Mouse (Mus musculus) heart, adult 2 months (tissue): ENCODE results near the gene Myh14. TPM values are rescaled to one million over a fixed set of nuclear protein-coding genes. Genes with fewer than 3 reads are reported as not detected.

Experiments used
- DNase-seq, 2 experiments: peaks; one replicate each; pipeline ENCODE4 v3.0.0; 2021
- H3K27ac ChIP-seq: fragments of 200-600 bp; 2 replicates; pipeline ENCODE4 v1.8.1; 2022
- H3K27me3 ChIP-seq: fragments of 200-500 bp; 2 replicates; pipeline ENCODE4 v1.6.1; 2012; ENCODE audit warnings: mild to moderate bottlenecking, low read length, inconsistent platforms, mixed read lengths; ENCODE audit not compliant: control insufficient read depth, insufficient read depth
- H3K36me3 ChIP-seq: fragments of 200-500 bp; 2 replicates; pipeline ENCODE4 v1.6.1; 2012; ENCODE audit warnings: low read length, inconsistent platforms; ENCODE audit not compliant: control insufficient read depth, insufficient read depth
- H3K4me1 ChIP-seq: fragments of 200-500 bp; 2 replicates; pipeline ENCODE4 v1.6.1; 2011; ENCODE audit warnings: low read length; ENCODE audit not compliant: control insufficient read depth, insufficient read depth
- H3K4me3 ChIP-seq: fragments of 200-600 bp; 2 replicates; pipeline ENCODE4 v1.8.1; 2022
- H3K79me2 ChIP-seq: fragments of 200-500 bp; replicated peaks from 2 replicates; pipeline ENCODE4 v1.6.1; 2012; ENCODE audit warnings: mild to moderate bottlenecking, inconsistent platforms, low read length, moderate library complexity, mixed read lengths; ENCODE audit not compliant: control insufficient read depth, insufficient read depth
- H3K9ac ChIP-seq: fragments of 200-500 bp; 2 replicates; pipeline ENCODE4 v1.6.1; 2012; ENCODE audit warnings: low read depth, mild to moderate bottlenecking, control low read depth, inconsistent platforms, low read length, mixed read lengths
- CTCF ChIP-seq: fragments of 200-600 bp; IDR thresholded peaks from 2 replicates; pipeline ENCODE4 v1.8.1; 2022; ENCODE audit warnings: antibody characterized with exemption, mild to moderate bottlenecking, moderate library complexity
- EP300 ChIP-seq: fragments of 200-500 bp; IDR thresholded peaks from 2 replicates; pipeline ENCODE4 v1.6.1; 2011; ENCODE audit warnings: low read depth, low read length, control low read depth; ENCODE audit not compliant: insufficient read depth
- POLR2A ChIP-seq: fragments of 200-500 bp; IDR thresholded peaks from 2 replicates; pipeline ENCODE4 v1.6.1; 2011; ENCODE audit warnings: mild to moderate bottlenecking, low read depth, low read length, control low read depth; ENCODE audit not compliant: insufficient read depth
- WGBS: fragments of 180-500 bp; shearing (Covaris S2); methylation state at CpG from one replicate; pipeline ENCODE4 v1.1.7; 2018; 5-methylcytosine and 5-hydroxymethylcytosine counted together
- intact Hi-C: fragments of 180-260 bp; cut with DNase I; formaldehyde crosslinking; loops from one replicate; pipeline ENCODE4 v1.15.1; 2025
- polyA plus RNA-seq: library from polyadenylated mRNA; depleted of rRNA; stranded (reverse); fragments of >200 nt; gene quantifications from 2 replicates; pipeline ENCODE4 v1.2.3, GENCODE M21; 2012
- total RNA-seq, 2 experiments: library from RNA; stranded (reverse); gene quantifications; 2 replicates each; pipeline ENCODE4 v1.2.3; 2021

Myh14 gene
- total and polyA plus RNA-seq, 3 experiments: 23.1 to 96.6 (median 79.4) TPM

DNA sequence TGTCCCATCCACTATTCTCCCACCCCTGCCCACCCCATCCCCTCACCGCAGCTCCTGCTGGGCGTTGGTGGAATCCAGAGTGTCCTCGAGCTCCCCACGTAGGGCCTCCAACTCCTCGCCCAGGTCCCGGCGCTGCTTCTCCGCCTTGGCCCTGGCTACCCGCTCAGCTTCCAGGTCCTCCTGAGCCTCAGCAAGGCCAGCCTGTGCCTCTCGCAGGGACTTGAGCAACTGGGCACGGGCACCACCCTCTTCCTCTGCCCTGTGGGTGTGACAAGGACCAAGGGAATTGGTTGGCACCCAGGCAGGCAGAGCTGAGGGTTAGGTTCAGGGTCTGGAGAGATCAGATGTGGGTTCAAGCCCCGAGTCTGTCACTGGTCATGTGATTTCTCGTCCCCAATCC is 43.7 kb downstream of the Myh14 start:
- intact Hi-C loops: no loop called here
- H3K4me3 ChIP-seq: no peak overlapping the region
- H3K27ac ChIP-seq: no peak overlapping the region
- 77% methylated on average over 13 of the region's 13 CpGs for whole genome bisulfite sequencing
- DNase-seq: no peak
- no peak overlapping the region for H3K9ac ChIP-seq
- H3K36me3 ChIP-seq: no peaks in the 10 kb centered on the region
- no peaks in the 10 kb centered on the region for H3K79me2 ChIP-seq
- TF ChIP-seq EP300 (no peak), CTCF (no peak), POLR2A (no peak)
- H3K27me3 ChIP-seq: no peaks in the 10 kb centered on the region
- H3K4me1 ChIP-seq: no peaks in the 10 kb centered on the region

DNA sequence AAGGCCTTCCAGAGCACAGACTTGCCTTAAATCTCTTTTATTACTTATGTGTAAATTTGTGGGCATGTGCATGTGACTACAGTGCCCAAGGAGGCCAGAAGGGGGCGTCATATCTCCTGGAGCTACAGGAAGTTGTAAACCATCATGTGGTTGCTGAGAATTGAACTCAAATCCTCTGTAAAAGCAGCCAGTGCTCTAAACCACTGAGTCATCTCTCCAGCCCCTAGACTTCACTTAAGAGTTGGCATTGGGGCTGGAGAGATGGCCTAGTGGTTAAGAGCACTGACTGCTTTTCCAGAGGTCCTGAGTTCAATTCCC is 44.6 kb downstream of the Myh14 start:
- no peaks in the 10 kb centered on the region for H3K27me3 ChIP-seq
- H3K27ac ChIP-seq: no peak overlapping the region
- no peak overlapping the region for H3K9ac ChIP-seq
- H3K4me1 ChIP-seq: no peaks in the 10 kb centered on the region
- no peaks in the 10 kb centered on the region for H3K36me3 ChIP-seq
- H3K4me3 ChIP-seq: no peak overlapping the region
- no peaks in the 10 kb centered on the region for H3K79me2 ChIP-seq
- no peak for TF ChIP-seq POLR2A
- TF ChIP-seq CTCF: peak; percentile 7; the same call in 1 of the 2 replicates
- 41% methylated on average over 1 of the region's 1 CpGs for WGBS
- DNase-seq: no peak
- intact Hi-C loops: no loop called here

DNA sequence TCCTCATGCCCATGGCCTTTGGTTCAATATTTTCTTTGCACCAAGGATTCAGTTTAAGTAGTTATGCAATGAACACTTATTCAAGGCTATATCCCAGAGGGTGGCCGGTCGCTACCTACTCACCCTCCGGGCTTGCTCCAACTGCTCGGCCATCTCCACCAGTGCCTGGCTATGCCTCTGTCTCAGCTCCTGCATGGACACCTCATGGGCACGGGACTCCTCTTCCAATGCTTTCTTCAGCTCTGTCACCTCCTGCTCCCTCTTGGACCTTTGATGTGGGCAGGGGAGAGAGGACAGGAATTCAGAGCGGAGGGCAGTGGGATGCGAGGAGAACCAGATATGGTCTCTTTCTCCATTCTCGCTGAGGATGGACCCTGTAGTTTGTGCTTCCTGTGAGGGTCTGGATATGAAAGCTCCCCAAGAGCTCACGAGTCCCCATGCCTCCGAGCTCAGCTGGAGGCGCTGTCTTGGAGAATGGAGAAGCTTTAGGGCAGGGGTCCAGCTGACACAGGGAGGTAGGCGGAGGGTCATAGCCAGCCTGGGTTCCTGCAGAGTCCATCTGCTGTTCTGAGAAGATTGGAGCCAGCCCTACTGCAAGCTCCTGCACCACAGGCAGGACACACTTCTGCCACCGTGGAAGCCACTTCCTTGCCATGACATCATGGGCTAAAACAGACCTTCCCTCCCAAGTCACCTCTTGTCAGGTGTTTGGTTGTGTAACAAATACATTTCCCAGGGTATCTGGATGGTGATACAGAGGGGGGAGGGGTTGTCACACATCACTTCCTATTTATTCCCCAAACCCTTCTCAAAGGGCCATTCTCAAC is 45.2 kb downstream of the Myh14 start:
- Histone ChIP-seq H3K27ac (no peak overlapping the region), H3K4me1 (no peaks in the 10 kb centered on the region), H3K9ac (no peak overlapping the region), H3K79me2 (no peaks in the 10 kb centered on the region), H3K4me3 (no peak overlapping the region), H3K36me3 (no peaks in the 10 kb centered on the region), H3K27me3 (no peaks in the 10 kb centered on the region)
- no peak for TF ChIP-seq EP300
- TF ChIP-seq CTCF: no peak
- TF ChIP-seq POLR2A: no peak
- peak in 1 of 2 experiments; percentile 18 for DNase-seq
- intact Hi-C loops: no loop called here
- 82% methylated on average over 13 of the region's 13 CpGs for WGBS

GRCm38 (mm10) chr7:44624828-44625227 is 45.8 kb downstream of the Myh14 start:
- Histone ChIP-seq H3K9ac (no peak overlapping the region), H3K4me3 (no peak overlapping the region), H3K79me2 (no peaks in the 10 kb centered on the region), H3K4me1 (no peaks in the 10 kb centered on the region), H3K27me3 (no peaks in the 10 kb centered on the region), H3K27ac (no peak overlapping the region), H3K36me3 (no peaks in the 10 kb centered on the region)
- DNase-seq: no peak
- 61% methylated on average over 14 of the region's 14 CpGs for WGBS
- TF ChIP-seq POLR2A: no peak
- no peak for TF ChIP-seq CTCF
- no peak for TF ChIP-seq EP300
- intact Hi-C loops: no loop called here

DNA sequence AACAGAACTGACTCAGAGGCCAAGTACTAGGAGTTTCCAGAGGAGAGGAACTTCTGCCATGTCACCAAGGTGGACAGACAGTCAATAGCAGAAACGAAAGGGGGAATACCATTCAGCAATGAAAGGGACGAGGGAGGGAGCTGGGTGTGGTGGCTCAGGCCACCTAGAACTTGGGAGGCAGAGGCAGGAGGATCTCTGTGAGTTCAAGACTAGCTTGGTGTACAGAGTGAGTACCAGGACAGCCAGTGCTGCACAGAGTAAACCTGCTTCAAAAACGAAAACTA is 46.2 kb downstream of the Myh14 start:
- no peak overlapping the region for H3K27ac ChIP-seq
- TF ChIP-seq CTCF: no peak
- no peak for TF ChIP-seq EP300
- TF ChIP-seq POLR2A: no peak
- intact Hi-C loops: no loop called here
- H3K4me1 ChIP-seq: no peaks in the 10 kb centered on the region
- no peaks in the 10 kb centered on the region for H3K79me2 ChIP-seq
- H3K4me3 ChIP-seq: no peak overlapping the region
- H3K9ac ChIP-seq: no peak overlapping the region
- no peak for DNase-seq
- no peaks in the 10 kb centered on the region for H3K36me3 ChIP-seq
- no peaks in the 10 kb centered on the region for H3K27me3 ChIP-seq
- 75% methylated on average over 3 of the region's 3 CpGs for WGBS

DNA sequence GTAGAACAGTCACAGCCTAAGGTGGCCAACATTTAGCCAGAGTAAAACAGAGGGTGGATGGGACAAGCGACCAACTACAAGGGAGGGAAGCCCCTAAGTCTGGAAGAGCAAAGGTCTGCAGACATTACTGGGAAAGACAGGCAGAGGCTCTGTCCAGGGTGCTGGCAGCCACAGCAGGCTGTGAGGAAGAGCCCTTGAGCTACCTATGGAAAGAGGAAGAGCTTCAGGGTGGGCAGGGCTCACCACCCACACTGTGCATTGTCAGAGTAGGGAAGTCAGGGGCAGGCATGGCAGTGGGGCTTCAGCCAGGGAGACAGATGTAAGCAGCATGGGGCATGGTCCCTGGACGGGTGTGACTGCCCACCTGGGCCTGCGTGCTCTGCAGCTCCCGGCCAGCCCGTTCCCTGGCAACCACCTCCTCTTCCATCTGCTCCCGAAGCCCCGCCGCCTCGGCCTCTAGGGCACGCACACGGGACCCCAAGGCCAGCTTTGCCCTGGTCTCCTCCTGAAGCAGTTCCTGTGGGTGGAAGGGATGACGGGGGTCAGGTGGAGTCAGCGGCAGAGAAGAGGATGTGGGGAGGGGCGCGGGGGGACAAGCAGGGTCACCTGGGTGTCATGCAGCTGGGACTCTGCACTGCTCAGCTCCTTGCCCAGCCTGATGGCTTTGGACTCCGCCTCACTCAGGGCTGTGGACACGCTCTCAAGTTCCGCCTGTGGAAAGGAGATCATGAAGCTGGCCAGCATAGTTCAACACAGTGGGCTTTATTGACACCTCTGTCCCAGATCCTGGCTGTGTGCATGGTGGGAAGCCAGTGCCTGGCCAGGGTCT is 46.7 kb downstream of the Myh14 start:
- Histone ChIP-seq H3K36me3 (no peaks in the 10 kb centered on the region), H3K9ac (no peak overlapping the region), H3K4me3 (no peak overlapping the region), H3K27me3 (no peaks in the 10 kb centered on the region), H3K79me2 (no peaks in the 10 kb centered on the region), H3K27ac (no peak overlapping the region), H3K4me1 (no peaks in the 10 kb centered on the region)
- 55% methylated on average over 18 of the region's 18 CpGs for WGBS
- intact Hi-C loops: no loop called here
- TF ChIP-seq CTCF: no peak
- no peak for TF ChIP-seq POLR2A
- no peak for TF ChIP-seq EP300
- no peak for DNase-seq
